Comparison of ENCODE assay signal across 20 mouse cellular contexts in the genomic region with DNA sequence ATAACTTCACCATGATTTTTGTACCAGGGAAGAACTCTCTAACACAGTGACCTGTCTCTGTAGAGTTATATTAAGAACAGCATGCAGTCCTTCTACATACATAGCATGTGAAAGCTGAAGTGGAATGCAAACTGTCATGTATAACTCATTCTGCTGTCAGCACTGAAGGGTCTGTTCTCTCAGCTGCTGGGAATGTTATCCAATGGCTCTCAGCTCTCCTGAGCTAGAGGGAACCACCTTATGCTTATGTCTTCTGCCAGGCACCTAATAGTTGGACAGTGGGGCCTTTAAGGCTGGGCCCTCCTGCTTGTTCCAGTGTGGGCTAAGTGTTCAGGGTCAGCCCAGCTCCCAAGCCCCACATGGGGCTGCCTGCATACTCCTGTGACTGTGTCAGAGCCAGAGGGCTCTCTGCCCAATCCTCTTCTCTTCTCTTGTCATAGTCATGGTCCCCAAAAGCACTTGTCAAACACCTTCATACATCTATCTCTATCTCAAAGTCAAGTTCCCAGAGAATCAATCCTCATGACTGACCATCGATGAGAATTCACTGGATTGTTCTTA. TPM values are rescaled to one million over a fixed set of nuclear protein-coding genes. Genes with fewer than 3 reads are reported as not detected.
DNase-seq lines count a peak whose midpoint lies in the region; ATAC-seq lines count a peak whose summit lies in the region.
"Had no signal": no experiment of that assay in that cellular context is flagged by ENCODE, and none has a peak within 500 bp of the region (broad histone marks: within the 10 kb centered on the region; RNA-seq: fewer than 3 reads in every experiment).

No protein-coding gene starts in this region.

- no peak overlapping the region for H3K9ac ChIP-seq in heart, embryonic 11.5 days (ENCODE audit: low read depth, low read length)
- H3K9ac ChIP-seq in heart, embryonic 15.5 days: no peak overlapping the region
- H3K9ac ChIP-seq: embryonic facial prominence, embryonic 15.5 days; hindbrain, embryonic 14.5 days; kidney, embryonic 15.5 days had no signal

- no peak overlapping the region for H3K4me2 ChIP-seq in heart, embryonic 11.5 days
- H3K4me2 ChIP-seq in heart, embryonic 15.5 days: no peak overlapping the region
- H3K4me2 ChIP-seq: embryonic facial prominence, embryonic 15.5 days; hindbrain, embryonic 14.5 days; kidney, embryonic 15.5 days had no signal

- H3K4me3 ChIP-seq in heart, embryonic 11.5 days (ENCODE audit: low read depth, low read length): no peak overlapping the region
- H3K4me3 ChIP-seq in heart, embryonic 15.5 days: no peak overlapping the region
- H3K4me3 ChIP-seq: embryonic facial prominence, embryonic 15.5 days; hindbrain, embryonic 10.5 days; kidney, embryonic 15.5 days had no signal

- peaks cover 4% of the 10 kb centered on the region; the same call in 1 of the 2 replicates for H3K4me1 ChIP-seq in heart, embryonic 11.5 days (ENCODE audit: control insufficient read depth, insufficient read depth, low read length)
- peaks cover 29% of the 10 kb centered on the region for H3K4me1 ChIP-seq in heart, embryonic 15.5 days (replicated peaks)
- H3K4me1 ChIP-seq: hindbrain, embryonic 10.5 days; kidney, embryonic 15.5 days had no signal

- H3K27me3 ChIP-seq in heart, embryonic 11.5 days (ENCODE audit: control insufficient read depth, insufficient read depth, low read length): no peaks in the 10 kb centered on the region
- H3K27me3 ChIP-seq in heart, embryonic 15.5 days: no peaks in the 10 kb centered on the region
- H3K27me3 ChIP-seq: embryonic facial prominence, embryonic 15.5 days; kidney, embryonic 15.5 days had no signal

- peak; percentile 53 for DNase-seq in adrenal gland, adult 8-10 months
- DNase-seq in adrenal gland, postnatal 25 days: no peak
- no peak for DNase-seq in heart, postnatal 14 days
- DNase-seq in heart, postnatal 25 days (ENCODE audit: low spot score): no peak
- peak; percentile 65 for DNase-seq in adrenal gland, postnatal 14 days
- DNase-seq: cerebellum, adult 11 months; cerebellum, adult 8-10 months; cerebellum, postnatal 14 days; embryo, embryonic 11 days; gastrocnemius, postnatal 10 days; kidney, adult 2 months had no signal

- WGBS in heart, embryonic 11.5 days (ENCODE audit: insufficient replicate concordance): 82% methylated on average over 1 of the region's 1 CpGs
- WGBS in heart, embryonic 15.5 days: 65% methylated on average over 1 of the region's 1 CpGs

- ATAC-seq in heart, embryonic 11.5 days (replicated peaks; ENCODE audit: insufficient number of reproducible peaks, low FRiP score, low TSS enrichment): no peak; the same call in 1 of the 2 replicates
- peak; percentile 84; the same call in 1 of the 2 replicates for ATAC-seq in heart, embryonic 15.5 days (replicated peaks; ENCODE audit: insufficient number of reproducible peaks, insufficient read depth, low FRiP score, low read depth)
- ATAC-seq in erythroblast, adult 5-6 weeks (replicated peaks; ENCODE audit: low FRiP score, poor library complexity, severe bottlenecking): no peak
- ATAC-seq: forebrain, embryonic 16.5 days; intestine, embryonic 16.5 days had no signal

- intact Hi-C loops in heart, postnatal 14 days (cut with DNase I): no loop called here
- intact Hi-C loops in heart, postnatal 25 days (cut with DNase I): no loop called here

- no peaks in the 10 kb centered on the region for H3K9me3 ChIP-seq in heart, embryonic 11.5 days (replicated peaks; ENCODE audit: control insufficient read depth, low read length)
- no peaks in the 10 kb centered on the region for H3K9me3 ChIP-seq in heart, embryonic 15.5 days (replicated peaks)
- H3K9me3 ChIP-seq: embryonic facial prominence, embryonic 15.5 days; hindbrain, embryonic 10.5 days; kidney, embryonic 15.5 days had no signal

- H3K27ac ChIP-seq in heart, embryonic 11.5 days (ENCODE audit: low read depth, low read length): peak overlapping the region; percentile 36
- peak overlapping the region; percentile 84 for H3K27ac ChIP-seq in heart, embryonic 15.5 days
- H3K27ac ChIP-seq: embryonic facial prominence, embryonic 15.5 days; hindbrain, embryonic 10.5 days; hindbrain, embryonic 14.5 days; kidney, embryonic 15.5 days had no signal

- no peaks in the 10 kb centered on the region for H3K36me3 ChIP-seq in heart, embryonic 11.5 days (ENCODE audit: control insufficient read depth, insufficient read depth, low read length)
- no peaks in the 10 kb centered on the region for H3K36me3 ChIP-seq in heart, embryonic 15.5 days
- H3K36me3 ChIP-seq: embryonic facial prominence, embryonic 15.5 days; hindbrain, embryonic 10.5 days; kidney, embryonic 15.5 days had no signal

RNA-seq across cellular contexts. Expression of gene Plcl2, which starts 22.1 kb away (rescaled TPM):
- 10 to 100 TPM; 60.4 to 90.4 (median 69.1) TPM for total RNA-seq in adrenal gland, adult 8-10 months (2022)
- total RNA-seq in adrenal gland, postnatal 25 days (2021): 62.0 and 62.3 TPM in 2 replicates
- polyA plus RNA-seq in heart, embryonic 11.5 days (2014; fragmentation: Nextera tagmentation; extraction: Ambion mirVana): 4.0 and 5.2 TPM in 2 replicates
- 10 to 100 TPM in 1 of 2 experiments, 1 to 10 TPM in 1; 9.9 to 10.6 TPM for total RNA-seq in heart, postnatal 14 days (2021)
- polyA plus RNA-seq in heart, embryonic 15.5 days (2015; fragmentation: Nextera tagmentation; extraction: Ambion mirVana): 2.9 and 3.6 TPM in 2 replicates
- total RNA-seq in heart, postnatal 25 days (2021): 1 to 10 TPM; 8.3 to 9.5 TPM
- total RNA-seq in adrenal gland, postnatal 14 days (2021): 53.1 and 57.6 TPM in 2 replicates
- 97.0 and 109 TPM in 2 replicates for total RNA-seq in erythroblast, adult 5-6 weeks (2015; ENCODE audit: low replicate concordance)
- 129 and 135 TPM in 2 replicates for total RNA-seq in erythroblast, adult 5-6 weeks (2017; ENCODE audit: low replicate concordance)

Comparison
In these comparisons a context has a peak if more than half of its experiments do, and no peak if none do; other contexts are left out.
1. DNase-seq: peak in adrenal gland, adult 8-10 months (single experiment) and adrenal gland, postnatal 14 days (single experiment); none in adrenal gland, postnatal 25 days (single experiment), heart, postnatal 14 days (0 of 2) and heart, postnatal 25 days (single experiment).